Mouse (Mus musculus): ENCODE results near the gene Ube2g2.

- TF ChIP-seq CTCF (IDR thresholded peaks at IDR 0.05; ENCODE audit: low read depth) (no peak), EP300 (IDR thresholded peaks at IDR 0.05; ENCODE audit: low read depth) (no peak)
These were observed 39.8 kb upstream of the Ube2g2 start for GRCm38 (mm10) chr10:77582285-77582618.

Measured in liver, embryonic 14.5 days (tissue).